Mouse (Mus musculus) central nervous system, embryonic 18 days (tissue): Measurements from ENCODE around the gene Fancl. TPM values are rescaled to one million over a fixed set of nuclear protein-coding genes. Genes with fewer than 3 reads are reported as not detected.

Experiments used
- polyA plus RNA-seq: library from polyadenylated mRNA; depleted of rRNA; stranded (reverse); fragments of >200 nt; gene quantifications from 2 replicates; pipeline ENCODE4 v1.2.3, GENCODE M21; 2012; rRNA removed

The Fancl gene
- 12.2 and 13.9 TPM in 2 replicates for polyA plus RNA-seq

DNA sequence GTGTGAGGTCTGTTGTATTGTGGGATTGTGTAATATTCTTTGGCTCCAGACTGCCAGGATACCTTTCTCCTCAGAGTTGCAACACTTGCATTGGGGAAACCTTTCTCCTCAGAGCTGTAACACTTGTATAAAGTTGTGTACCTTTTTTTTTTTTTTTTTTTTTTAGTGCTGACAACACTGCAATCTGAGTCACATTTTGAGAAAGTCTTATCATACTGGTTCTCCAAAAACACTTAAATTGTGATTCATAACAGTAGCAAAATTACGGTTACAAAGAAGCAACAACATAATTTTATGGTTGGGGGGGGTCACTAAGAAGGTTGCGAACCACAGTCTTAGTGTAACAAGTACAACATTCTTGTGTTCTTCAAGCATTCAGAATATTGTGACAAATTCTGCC is at the start of gene Fancl:
TSS of gene Fancl (plus strand) at position 165 of the 400 bp plus-strand sequence.

Other genes with a start within 250 kb of the Fancl start
- gene 5730522E02Rik, start 175.4 kb upstream of the Fancl start, polyA plus RNA-seq: 17.5 and 18.6 TPM in 2 replicates
- gene Gm6899, start 207.1 kb downstream of the Fancl start, polyA plus RNA-seq: not detected in 2 replicates
- gene Vrk2, start 207.9 kb downstream of the Fancl start, polyA plus RNA-seq: 2.0 and 2.4 TPM in 2 replicates